Mouse (Mus musculus) lung, postnatal 0 days (tissue): Measurements from ENCODE around the gene 4930579G24Rik. TPM values are rescaled to one million over a fixed set of nuclear protein-coding genes. Genes with fewer than 3 reads are reported as not detected.

Experiments
- ATAC-seq: fragments of 200-750 bp; cut with Nextera tagmentation; 2 replicates; pipeline ENCODE4 v1.8.0; 2017; ENCODE audit warnings: moderate library complexity
- DNase-seq: peaks from one replicate; pipeline ENCODE4 v3.0.0-alpha.2; 2016; ENCODE audit warnings: low spot score
- H3K27ac ChIP-seq: fragments of 300-500 bp; sonication (generic); 2 replicates; pipeline ENCODE4 v1.5.1; 2014; ENCODE audit warnings: antibody characterized with exemption, mild to moderate bottlenecking, low read length, mixed read lengths
- H3K27me3 ChIP-seq: fragments of 300-500 bp; sonication (generic); replicated peaks from 2 replicates; pipeline ENCODE4 v1.6.1; 2014; ENCODE audit warnings: low read length, mixed read lengths; ENCODE audit not compliant: insufficient read depth
- H3K36me3 ChIP-seq: fragments of 300-500 bp; sonication (generic); 2 replicates; pipeline ENCODE4 v1.6.1; 2014; ENCODE audit warnings: low read length, mixed read lengths; ENCODE audit not compliant: insufficient read depth
- H3K4me1 ChIP-seq: fragments of 300-500 bp; sonication (generic); 2 replicates; pipeline ENCODE4 v1.6.1; 2014; ENCODE audit warnings: antibody characterized with exemption, low read depth, low read length, mixed read lengths; ENCODE audit not compliant: insufficient read depth
- H3K4me2 ChIP-seq: fragments of 300-500 bp; sonication (generic); replicated peaks from 2 replicates; pipeline ENCODE4 v1.6.1; 2014; ENCODE audit warnings: low read depth, mild to moderate bottlenecking, low read length, moderate library complexity, mixed read lengths
- H3K4me3 ChIP-seq: fragments of 300-500 bp; sonication (generic); 2 replicates; pipeline ENCODE4 v1.5.1; 2014; ENCODE audit warnings: low read depth, low read length
- H3K9ac ChIP-seq: fragments of 300-500 bp; sonication (generic); replicated peaks from 2 replicates; pipeline ENCODE4 v1.6.1; 2014; ENCODE audit warnings: low read depth, mild to moderate bottlenecking
- H3K9me3 ChIP-seq: fragments of 300-500 bp; sonication (generic); 2 replicates; pipeline ENCODE4 v1.6.1; 2016; ENCODE audit warnings: low read length, mixed read lengths
- EP300 ChIP-seq: IDR thresholded peaks from 2 replicates; pipeline ENCODE4 v1.6.1; 2016; ENCODE audit warnings: antibody characterized with exemption, mild to moderate bottlenecking, control low read depth
- WGBS: fragments of 180-500 bp; shearing (Covaris S2); extraction: QIAGEN DNeasy Blood & Tissue Kit; methylation state at CpG from one replicate; pipeline ENCODE4 v1.1.7; 2014; 5-methylcytosine and 5-hydroxymethylcytosine counted together
- polyA plus RNA-seq: library from polyadenylated mRNA; unstranded; fragments of >200 nt; fragmentation: Nextera tagmentation; extraction: Ambion mirVana; gene quantifications from 2 replicates; pipeline ENCODE4 v1.2.1, GENCODE M21; 2015

The 4930579G24Rik gene
- polyA plus RNA-seq, 1 experiment from 2014 or later, result 4.3 TPM

GRCm38 (mm10) chr3:79676411-79676810, 47.5 kb downstream of the 4930579G24Rik start:
- DNase-seq (no peak), ATAC-seq (no peak)
- TF ChIP-seq EP300, result no peak
- Histone ChIP-seq H3K27me3 (no peaks in the 10 kb centered on the region), H3K36me3 (no peaks in the 10 kb centered on the region), H3K9me3 (no peaks in the 10 kb centered on the region), H3K4me2 (no peak overlapping the region), H3K4me3 (no peak overlapping the region), H3K27ac (no peak overlapping the region), H3K9ac (no peak overlapping the region), H3K4me1 (no peaks in the 10 kb centered on the region)
- WGBS, result 75% methylated on average over 3 of the region's 3 CpGs

Other genes starting within 250 kb of the 4930579G24Rik start
- gene Fnip2, start 61.3 kb upstream of the 4930579G24Rik start, polyA plus RNA-seq, result 3.5 and 4.2 TPM in 2 replicates
- gene Ppid, start 37.7 kb upstream of the 4930579G24Rik start, polyA plus RNA-seq, result 36.6 and 44.6 TPM in 2 replicates
- 53.3 and 53.5 TPM in 2 replicates for gene Etfdh, start 421 bp downstream of the 4930579G24Rik start, polyA plus RNA-seq
- gene Rxfp1, start 108.8 kb downstream of the 4930579G24Rik start, polyA plus RNA-seq, result 0.29 and 0.42 TPM in 2 replicates
- gene Tmem144, start 223.7 kb downstream of the 4930579G24Rik start, polyA plus RNA-seq, result 4.4 and 4.8 TPM in 2 replicates